Mouse (Mus musculus) urinary bladder, postnatal 36 days (tissue): ENCODE data around the gene Mcmbp.
A peak's percentile ranks its signal among the peaks of the same experiment; 100 is the strongest.

Experiments
- DNase-seq, 2 experiments: peaks; one replicate each; pipeline ENCODE4 v3.0.0; 2022; ENCODE audit warnings: low spot score in 2 of 2, mixed read lengths in 1 of 2

Mcmbp gene

GRCm38 (mm10) chr7:128740334-128740733 lies at the start of gene Mcmbp:
Mcmbp (minus strand) TSS chr7:128740495.
- DNase-seq, result peak; percentile 95 to 98

DNA sequence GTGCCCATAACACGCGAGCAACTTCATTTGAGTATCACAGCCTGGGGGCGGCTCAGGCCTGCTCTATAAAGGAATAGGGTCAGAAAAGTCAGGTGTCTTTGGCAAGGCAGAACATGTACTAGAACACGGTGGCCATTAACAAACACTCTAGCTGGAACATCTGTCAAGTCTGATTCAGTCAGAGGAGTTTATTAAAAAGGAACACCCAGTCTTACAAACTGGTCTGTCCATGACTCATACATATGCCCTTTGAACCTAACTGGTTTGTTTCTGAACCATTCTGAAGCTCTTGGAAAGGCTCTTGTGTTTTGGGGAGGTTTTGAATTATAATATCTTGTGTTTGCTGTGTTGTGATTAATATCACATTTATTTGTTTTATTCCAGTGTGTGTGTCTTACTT lies 49.8 kb upstream of the Mcmbp start:
- no peak for DNase-seq

DNA sequence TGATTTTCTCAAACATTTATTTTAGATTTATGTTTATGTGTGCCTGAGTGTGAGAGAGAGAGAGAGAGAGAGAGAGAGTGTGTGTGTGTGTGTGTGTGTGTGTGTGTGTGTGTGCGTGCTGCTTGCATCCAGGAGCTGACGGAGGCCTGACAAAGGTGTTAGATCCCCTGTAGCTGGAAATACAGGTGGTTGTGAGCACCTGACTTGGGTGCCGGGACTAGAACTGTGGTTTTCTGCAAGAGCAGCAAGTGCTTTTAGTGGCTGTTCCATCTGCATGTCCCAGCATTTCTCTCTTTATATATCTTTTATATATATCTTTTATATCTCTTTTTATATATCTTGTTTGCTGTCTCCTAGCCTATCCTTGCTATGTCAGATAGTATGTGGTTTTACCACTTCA lies 41.6 kb upstream of the Mcmbp start:
- no peak for DNase-seq

DNA sequence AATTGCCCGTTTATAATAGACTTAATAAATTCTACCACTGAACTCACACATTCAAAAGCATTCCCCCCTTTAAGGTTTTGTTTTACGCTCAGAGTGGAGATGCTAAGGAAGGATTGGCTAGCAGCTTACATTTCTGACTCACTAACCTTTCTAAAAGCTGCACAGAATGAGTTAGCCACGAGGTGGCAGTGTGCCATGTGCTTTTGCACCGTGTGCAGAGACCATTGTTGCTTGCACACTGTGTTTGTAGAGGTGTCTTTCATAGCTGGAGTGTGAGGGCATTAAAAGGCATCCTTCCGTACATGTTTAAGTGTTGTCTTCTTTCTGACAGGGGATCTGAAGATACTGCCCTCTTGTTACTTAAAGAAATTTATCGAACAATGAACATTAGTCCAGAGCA lies 39.0 kb upstream of the Mcmbp start:
- DNase-seq, result peak; percentile 9 to 17

DNA sequence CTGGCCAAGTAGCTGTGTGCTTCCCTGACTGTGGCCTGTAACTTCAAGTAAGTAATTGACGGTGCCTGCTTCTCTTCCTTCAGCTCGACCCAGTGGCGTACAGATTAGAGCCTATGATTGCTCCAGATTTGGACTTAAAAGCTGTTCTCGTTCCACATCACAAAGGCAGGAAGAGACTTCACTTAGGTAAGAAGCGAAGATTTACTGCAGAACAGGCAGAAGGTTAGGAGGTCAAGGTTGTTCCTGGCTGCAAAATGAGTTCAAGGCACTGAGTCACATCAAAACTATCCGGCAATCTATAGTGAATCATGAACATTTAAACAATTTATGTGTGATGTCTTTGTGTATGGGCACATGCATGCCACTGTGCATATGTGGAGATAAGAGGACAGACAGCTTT lies 36.9 kb upstream of the Mcmbp start:
- no peak for DNase-seq

DNA sequence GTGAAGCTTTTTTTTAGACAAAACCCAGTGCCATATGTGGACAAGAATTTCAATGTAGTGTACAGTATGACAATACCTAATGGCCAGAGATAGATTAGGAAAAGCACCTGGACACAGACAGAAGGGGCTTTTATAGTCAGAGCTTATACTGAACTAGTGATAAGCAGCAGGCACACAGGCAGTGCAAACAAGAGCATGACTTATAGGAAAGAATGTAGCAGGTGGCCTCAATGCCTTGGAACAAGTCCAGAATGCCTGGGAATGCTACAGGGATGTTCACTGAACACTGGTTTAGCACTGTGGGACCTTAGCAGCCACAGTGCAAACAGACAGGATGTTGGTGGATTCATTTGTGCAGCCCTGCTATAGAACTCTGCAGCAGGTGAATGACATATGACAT lies 26.4 kb upstream of the Mcmbp start:
- DNase-seq, result no peak

GRCm38 (mm10) chr7:128758948-128759347 lies 18.7 kb upstream of the Mcmbp start:
- no peak for DNase-seq

DNA sequence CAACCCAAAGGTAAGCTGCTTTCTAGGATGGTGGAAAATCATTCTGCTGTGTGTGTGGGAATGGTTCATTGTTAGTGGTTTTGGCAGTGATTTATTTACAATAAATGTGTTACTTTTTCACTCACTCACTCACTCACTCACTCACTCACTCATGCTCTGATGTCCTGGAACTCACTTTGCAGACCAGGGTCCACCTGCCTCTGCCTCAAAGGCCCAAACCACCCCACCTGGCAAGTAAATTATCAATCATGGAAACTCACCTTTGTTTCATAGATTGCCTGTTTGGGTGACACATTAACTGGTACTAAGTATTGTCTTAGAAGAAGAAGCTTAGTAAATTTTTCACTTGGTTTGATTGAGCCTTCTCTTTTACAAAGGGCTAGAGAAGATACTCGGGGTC lies 15.1 kb upstream of the Mcmbp start:
- no peak for DNase-seq

- DNase-seq, result no peak
Measured at GRCm38 (mm10) chr7:128752012-128752411, 11.7 kb upstream of the Mcmbp start.

GRCm38 (mm10) chr7:128750296-128750695 lies 10.0 kb upstream of the Mcmbp start:
- no peak for DNase-seq

DNA sequence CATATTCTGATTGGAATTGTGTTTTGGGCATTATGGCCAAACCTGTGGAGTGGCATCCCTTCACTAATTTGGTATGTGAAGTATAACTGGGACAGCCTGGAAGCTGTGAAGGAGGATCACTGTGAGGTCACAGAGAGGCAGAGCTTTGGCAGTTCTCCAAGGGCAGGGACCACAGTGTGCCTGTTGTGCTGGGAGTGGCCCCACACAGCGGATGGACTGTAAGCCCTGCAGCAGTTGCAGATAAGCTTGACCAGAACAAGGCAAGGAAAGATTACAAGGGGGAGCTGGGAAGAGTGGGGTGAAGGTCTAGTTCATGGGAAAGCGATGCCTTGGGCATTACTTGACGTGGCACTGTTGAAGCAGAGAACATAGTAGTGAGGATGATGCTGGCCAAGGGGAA lies 8.5 kb upstream of the Mcmbp start:
- DNase-seq, result peak; percentile 48 to 73

GRCm38 (mm10) chr7:128746151-128746550 lies 5.9 kb upstream of the Mcmbp start:
- DNase-seq, result no peak

- DNase-seq, result peak; percentile 98 to 99
Measured at GRCm38 (mm10) chr7:128744684-128745485, 4.6 kb upstream of the Mcmbp start, which contains the start of gene Sec23ip. Sec23ip (plus strand) TSS chr7:128744943.

DNA sequence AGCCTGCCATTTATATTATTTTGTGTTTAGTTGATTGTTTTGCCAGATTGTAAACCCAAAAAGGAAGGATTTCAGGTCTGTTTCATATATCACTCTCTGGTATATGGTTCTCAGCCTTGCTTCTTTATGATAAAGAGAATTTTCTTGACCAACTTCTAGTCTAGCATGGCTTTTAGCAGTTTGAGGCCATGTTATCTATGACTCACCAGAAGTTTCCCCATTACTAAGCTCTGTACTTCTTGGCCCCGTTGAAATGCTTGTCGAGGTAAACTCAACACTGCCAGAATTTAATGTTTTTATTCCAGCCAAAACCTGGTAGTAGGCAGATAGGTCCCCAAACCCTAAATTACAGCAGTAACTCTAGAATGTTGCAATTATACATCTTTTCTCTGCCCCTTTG lies 3.6 kb upstream of the Mcmbp start:
- no peak for DNase-seq

- peak; percentile 46 to 57 for DNase-seq
Measured at GRCm38 (mm10) chr7:128739462-128740277, 625 bp downstream of the Mcmbp start.

DNA sequence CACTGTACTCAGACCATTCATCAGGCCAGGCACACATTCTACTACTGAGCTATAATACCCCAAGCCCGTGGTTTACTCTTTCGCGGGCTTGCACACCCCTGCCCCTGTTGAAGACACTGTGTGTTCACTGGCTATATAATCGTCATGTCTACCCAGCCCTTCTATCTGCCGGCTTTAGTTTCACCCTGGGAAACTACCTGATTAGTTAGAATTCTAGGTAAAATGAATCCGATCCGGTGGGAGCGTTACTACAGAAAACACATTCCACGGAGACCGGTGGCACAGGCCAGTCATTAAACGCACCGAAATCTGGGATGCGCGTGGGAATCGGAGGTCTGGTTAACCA lies 1.2 kb downstream of the Mcmbp start:
- DNase-seq, result no peak

GRCm38 (mm10) chr7:128738041-128738440 lies 2.3 kb downstream of the Mcmbp start:
- no peak for DNase-seq

- no peak for DNase-seq
Measured at GRCm38 (mm10) chr7:128731585-128731984, 8.7 kb downstream of the Mcmbp start.

DNA sequence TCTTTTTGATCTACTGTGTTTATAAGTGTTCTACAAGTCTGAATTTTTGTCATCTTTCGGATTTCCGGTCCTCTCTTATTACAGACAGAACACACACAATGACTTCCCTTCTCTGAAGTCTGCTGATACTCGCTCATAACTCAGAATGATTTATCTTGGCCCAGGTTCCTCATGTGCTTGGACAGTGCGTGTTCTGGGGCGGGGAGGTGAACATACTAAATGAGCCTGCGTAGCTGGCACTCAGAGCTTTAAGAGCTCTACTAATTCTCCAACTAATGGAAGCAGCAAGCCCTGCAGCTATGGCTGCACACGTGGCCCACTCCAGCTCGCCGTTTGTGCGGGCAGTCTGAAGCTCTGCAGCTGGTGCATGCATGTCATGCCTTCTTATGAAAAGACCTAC lies 11.6 kb downstream of the Mcmbp start:
- no peak for DNase-seq

DNA sequence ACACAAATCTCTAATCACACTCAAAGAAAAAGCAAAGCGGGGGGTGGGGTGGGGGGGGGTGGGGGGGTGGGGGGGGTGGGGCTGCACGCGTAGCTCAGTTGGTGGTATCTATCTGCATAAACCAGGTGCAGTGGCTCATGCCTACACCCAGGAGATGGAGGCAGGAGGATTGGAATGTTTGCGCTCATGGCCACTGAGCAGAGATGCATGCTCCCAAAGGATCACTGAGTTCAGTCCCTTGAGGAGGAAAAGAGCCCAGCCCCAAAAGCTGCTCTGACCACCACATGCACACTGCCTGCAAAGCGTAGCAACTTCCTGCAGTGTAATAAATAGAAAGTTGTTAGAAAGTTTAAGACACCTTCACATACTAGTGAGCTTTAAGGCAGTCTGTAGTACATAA lies 12.6 kb downstream of the Mcmbp start:
- DNase-seq, result no peak

DNA sequence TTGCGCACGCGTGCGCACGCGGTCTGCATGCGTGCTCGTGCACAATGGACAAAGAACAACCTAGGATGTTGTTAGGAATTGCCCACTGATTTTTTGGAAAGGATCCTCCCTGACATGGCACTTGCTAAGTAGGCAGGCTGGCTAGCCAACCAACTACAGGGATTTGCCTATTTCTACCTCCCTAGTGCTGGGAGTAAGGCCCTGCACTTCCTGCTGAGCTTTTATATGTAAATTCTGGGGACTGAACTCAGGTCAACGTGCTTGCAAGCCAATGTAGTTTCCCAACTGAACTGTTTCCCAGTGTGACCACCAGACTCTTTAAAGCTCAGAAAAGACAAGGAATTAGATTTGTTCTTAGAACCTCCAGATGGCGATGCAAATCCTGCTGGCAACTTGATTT lies 13.3 kb downstream of the Mcmbp start:
- DNase-seq, result no peak

GRCm38 (mm10) chr7:128725189-128725588 lies 15.1 kb downstream of the Mcmbp start:
- no peak for DNase-seq

DNA sequence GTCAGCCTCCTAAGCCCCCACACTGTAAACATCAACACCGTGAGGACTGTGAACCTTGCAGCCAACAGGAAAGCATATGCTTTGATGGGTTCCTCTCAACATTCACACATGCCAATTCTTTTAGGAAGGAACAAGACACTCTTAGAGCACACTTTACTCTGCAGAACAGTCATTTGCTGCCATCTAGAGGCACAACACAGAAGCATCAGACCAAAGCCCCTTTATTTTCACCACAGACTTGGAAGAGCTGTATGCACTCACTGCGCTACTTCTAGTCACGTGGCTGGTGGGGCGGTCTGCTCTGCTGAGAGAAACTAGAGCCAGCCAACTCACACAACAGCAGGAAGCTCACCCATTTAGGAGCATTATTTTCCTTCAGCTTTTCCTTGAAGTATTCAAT lies 15.5 kb downstream of the Mcmbp start:
- DNase-seq, result peak in 1 of 2 experiments; percentile 51
